Mouse (Mus musculus) heart, postnatal 0 days (tissue): Measurements from ENCODE around the gene Gpr33. TPM values are rescaled to one million over a fixed set of nuclear protein-coding genes. Genes with fewer than 3 reads are reported as not detected.

ENCODE experiments used
- ATAC-seq: fragments of 200-750 bp; cut with Nextera tagmentation; 2 replicates; pipeline ENCODE4 v1.8.0; 2017; ENCODE audit warnings: low read depth, moderate number of reproducible peaks, moderate library complexity; ENCODE audit not compliant: insufficient read depth
- DNase-seq: peaks from one replicate; pipeline ENCODE4 v3.0.0-alpha.2; 2016; ENCODE audit warnings: low spot score
- H3K27ac ChIP-seq: fragments of 300-500 bp; sonication (generic); 2 replicates; pipeline ENCODE4 v1.5.1; 2014; ENCODE audit warnings: low read depth, mild to moderate bottlenecking
- H3K27me3 ChIP-seq: fragments of 300-500 bp; sonication (generic); 2 replicates; pipeline ENCODE4 v1.6.1; 2014; ENCODE audit warnings: low read length, mixed read lengths; ENCODE audit not compliant: control insufficient read depth, insufficient read depth
- H3K36me3 ChIP-seq: fragments of 300-500 bp; sonication (generic); replicated peaks from 2 replicates; pipeline ENCODE4 v1.6.1; 2014; ENCODE audit warnings: low read length, mixed read lengths; ENCODE audit not compliant: control insufficient read depth, insufficient read depth
- H3K4me1 ChIP-seq: fragments of 300-500 bp; sonication (generic); 2 replicates; pipeline ENCODE4 v1.6.1; 2014; ENCODE audit warnings: antibody characterized with exemption; ENCODE audit not compliant: control insufficient read depth, insufficient read depth
- H3K4me2 ChIP-seq: fragments of 300-500 bp; sonication (generic); 2 replicates; pipeline ENCODE4 v1.6.1; 2014; ENCODE audit warnings: low read depth, mild to moderate bottlenecking, low read length, moderate library complexity
- H3K4me3 ChIP-seq: fragments of 300-500 bp; sonication (generic); 2 replicates; pipeline ENCODE4 v1.5.1; 2014; ENCODE audit warnings: low read depth, low read length
- H3K9ac ChIP-seq: fragments of 300-500 bp; sonication (generic); replicated peaks from 2 replicates; pipeline ENCODE4 v1.6.1; 2014; ENCODE audit warnings: low read depth, low read length, mixed read lengths
- H3K9me3 ChIP-seq: fragments of 300-500 bp; sonication (generic); replicated peaks from 2 replicates; pipeline ENCODE4 v1.6.1; 2016; ENCODE audit warnings: low read length; ENCODE audit not compliant: control insufficient read depth
- CTCF ChIP-seq: IDR thresholded peaks from 2 replicates; pipeline ENCODE4 v1.5.1; 2016; ENCODE audit warnings: antibody characterized with exemption, control low read depth, low read depth
- EP300 ChIP-seq: IDR thresholded peaks from 2 replicates; pipeline ENCODE4 v1.6.1; 2016; ENCODE audit warnings: antibody characterized with exemption, low read depth
- WGBS: fragments of 180-500 bp; shearing (Covaris S2); extraction: QIAGEN DNeasy Blood & Tissue Kit; methylation state at CpG from one replicate; pipeline ENCODE4 v1.1.7; 2014; 5-methylcytosine and 5-hydroxymethylcytosine counted together
- polyA plus RNA-seq: library from polyadenylated mRNA; unstranded; fragments of >200 nt; fragmentation: Nextera tagmentation; extraction: Ambion mirVana; gene quantifications from 2 replicates; pipeline ENCODE4 v1.2.1, GENCODE M21; 2015
- total RNA-seq: library from RNA; depleted of rRNA; stranded (reverse); fragments of >200 nt; gene quantifications from 2 replicates; pipeline ENCODE4 v1.2.3, GENCODE M21; 2014; ENCODE audit warnings: low replicate concordance

Gene Gpr33
- total and polyA plus RNA-seq, 2 experiments from 2014 or later = not detected

DNA sequence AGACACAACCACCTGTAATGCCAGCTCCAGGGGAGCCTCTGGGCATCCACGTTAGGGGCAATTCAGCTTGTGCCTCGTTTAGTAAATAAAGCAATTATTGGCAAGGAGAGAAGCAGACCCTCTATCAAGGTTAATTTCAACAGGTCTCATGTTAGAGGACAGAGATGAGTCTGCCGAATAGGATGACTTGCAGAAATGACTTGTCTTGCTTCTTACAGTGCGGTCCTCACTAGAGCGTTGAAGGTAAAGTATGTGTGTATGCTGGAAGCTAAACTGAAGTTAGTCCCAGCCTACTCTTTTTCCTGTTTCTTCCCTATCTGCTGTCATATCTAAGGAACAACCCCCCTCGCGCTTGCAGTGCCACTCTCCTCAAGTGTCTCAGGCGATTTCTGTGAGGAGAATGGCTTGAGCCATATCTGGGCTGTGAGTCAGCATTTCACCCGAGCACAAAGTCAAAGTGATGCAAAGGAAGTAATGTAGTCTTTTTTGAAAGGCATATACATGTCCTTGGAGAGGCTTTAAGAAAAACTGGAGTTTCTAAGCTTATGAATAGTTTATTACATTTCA is 29.4 kb downstream of the Gpr33 start:
- DNase-seq (no peak), ATAC-seq (no peak)
- H3K27me3 ChIP-seq = no peaks in the 10 kb centered on the region
- H3K4me2 ChIP-seq = no peak overlapping the region
- no peak for TF ChIP-seq EP300
- TF ChIP-seq CTCF = no peak
- H3K27ac ChIP-seq = no peak overlapping the region
- H3K9ac ChIP-seq = no peak overlapping the region
- no peaks in the 10 kb centered on the region for H3K9me3 ChIP-seq
- peaks cover 32% of the 10 kb centered on the region for H3K36me3 ChIP-seq
- H3K4me1 ChIP-seq = 0 out of 2 replicates have a peak, but pooled peaks cover 3% of the 10 kb centered on the region
- WGBS = 74% methylated on average over 9 of the region's 9 CpGs
- H3K4me3 ChIP-seq = no peak overlapping the region

DNA sequence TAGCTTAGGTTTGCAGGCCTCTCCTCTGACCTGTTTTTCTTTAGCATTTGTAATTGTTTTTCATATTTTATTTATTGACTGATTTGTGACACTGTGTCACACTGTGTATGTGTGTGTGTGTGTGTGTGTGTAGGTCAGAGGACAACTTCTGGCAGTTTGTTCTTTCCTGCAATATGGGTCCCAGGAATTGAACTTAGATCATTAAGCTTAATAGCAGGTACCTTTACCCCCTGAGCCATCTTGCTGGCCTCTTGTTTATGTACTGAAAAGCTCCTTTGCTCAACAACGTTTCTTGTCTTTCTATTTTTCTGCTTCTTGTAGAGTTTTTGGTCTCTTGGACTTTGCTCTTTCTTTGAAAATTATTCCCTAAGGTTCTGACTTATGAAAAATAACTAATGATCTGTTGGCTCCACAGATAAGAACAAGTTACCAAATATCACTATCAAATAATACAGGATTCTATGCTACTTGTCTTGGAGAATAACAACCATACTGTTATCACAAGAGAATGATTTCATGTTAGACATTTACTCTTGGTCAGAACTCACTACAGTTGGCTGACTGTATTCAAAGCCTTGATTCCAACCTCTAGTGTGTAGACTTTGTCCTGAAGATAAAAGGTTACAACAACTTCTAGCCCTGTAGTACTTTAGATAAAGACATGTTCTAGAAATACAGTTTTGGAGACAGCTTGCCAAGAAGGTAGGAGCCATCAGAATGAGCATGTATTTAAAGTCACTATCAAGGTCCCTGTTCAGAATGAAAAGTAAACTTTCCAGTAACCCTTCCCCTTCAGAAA is 31.9 kb downstream of the Gpr33 start:
- Histone ChIP-seq H3K27me3 (no peaks in the 10 kb centered on the region), H3K36me3 (peaks cover 33% of the 10 kb centered on the region), H3K27ac (no peak overlapping the region), H3K4me1 (0 out of 2 replicates have a peak, but pooled peaks cover 3% of the 10 kb centered on the region), H3K4me3 (no peak overlapping the region), H3K9me3 (no peaks in the 10 kb centered on the region), H3K9ac (no peak overlapping the region), H3K4me2 (no peak overlapping the region)
- WGBS = 79% methylated on average over 1 of the region's 1 CpGs
- no peak for ATAC-seq
- no peak for DNase-seq
- TF ChIP-seq CTCF (no peak), EP300 (no peak)

DNA sequence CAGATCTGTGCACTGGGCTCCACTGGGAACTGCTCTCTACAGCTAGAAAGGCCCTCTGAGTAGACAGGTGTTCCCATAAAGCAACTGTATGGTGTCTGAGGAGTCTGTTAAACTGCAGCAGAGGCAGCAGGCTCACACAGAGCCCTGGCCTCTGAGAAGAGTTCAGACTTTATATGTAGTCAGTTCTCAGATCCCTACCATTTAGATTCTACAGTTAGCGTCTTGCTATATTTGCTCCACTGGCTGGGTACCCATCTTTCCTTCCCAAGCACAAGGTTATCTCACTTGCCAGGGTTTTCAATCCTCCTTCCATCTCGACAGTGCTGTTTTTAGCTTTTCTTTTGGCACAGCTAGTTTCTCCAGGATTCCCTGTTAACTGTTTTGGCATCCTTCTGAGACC is 37.2 kb downstream of the Gpr33 start:
- H3K9ac ChIP-seq = no peak overlapping the region
- H3K36me3 ChIP-seq = peaks cover 5% of the 10 kb centered on the region
- ATAC-seq = no peak
- WGBS = 53% methylated on average over 2 of the region's 2 CpGs
- TF ChIP-seq CTCF (no peak), EP300 (no peak)
- no peaks in the 10 kb centered on the region for H3K9me3 ChIP-seq
- DNase-seq = no peak
- peaks cover 5% of the 10 kb centered on the region; the same call in 1 of the 2 replicates for H3K4me1 ChIP-seq
- no peak overlapping the region for H3K4me3 ChIP-seq
- no peaks in the 10 kb centered on the region for H3K27me3 ChIP-seq
- no peak overlapping the region for H3K27ac ChIP-seq
- H3K4me2 ChIP-seq = no peak overlapping the region

DNA sequence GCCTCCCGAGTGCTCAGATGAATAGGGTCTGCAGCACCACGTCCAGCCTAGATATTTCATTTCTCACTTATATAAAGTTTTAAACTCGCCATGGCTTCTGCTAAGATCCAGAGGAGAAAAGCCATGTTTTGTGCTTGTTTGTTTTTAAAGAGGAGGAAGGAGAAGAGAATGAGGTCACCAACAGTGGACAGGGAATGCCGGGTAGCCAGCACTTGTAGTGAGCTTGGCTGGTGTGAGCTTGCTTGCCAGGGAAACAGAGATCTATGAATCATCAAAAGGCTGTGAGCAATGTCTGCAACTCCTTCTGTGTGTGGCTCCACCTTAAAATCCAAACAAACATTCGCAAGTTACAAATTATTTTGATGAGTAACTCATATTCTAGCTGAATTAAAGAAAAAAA is 39.3 kb downstream of the Gpr33 start:
- Histone ChIP-seq H3K36me3 (peaks cover 2% of the 10 kb centered on the region; the same call in 1 of the 2 replicates), H3K4me2 (no peak overlapping the region), H3K9me3 (no peaks in the 10 kb centered on the region), H3K27me3 (no peaks in the 10 kb centered on the region), H3K27ac (no peak overlapping the region), H3K4me1 (peaks cover 8% of the 10 kb centered on the region; the same call in 1 of the 2 replicates), H3K9ac (no peak overlapping the region), H3K4me3 (no peak overlapping the region)
- DNase-seq = no peak
- TF ChIP-seq EP300 = no peak
- TF ChIP-seq CTCF = no peak
- WGBS = 73% methylated on average over 5 of the region's 5 CpGs
- no peak for ATAC-seq

DNA sequence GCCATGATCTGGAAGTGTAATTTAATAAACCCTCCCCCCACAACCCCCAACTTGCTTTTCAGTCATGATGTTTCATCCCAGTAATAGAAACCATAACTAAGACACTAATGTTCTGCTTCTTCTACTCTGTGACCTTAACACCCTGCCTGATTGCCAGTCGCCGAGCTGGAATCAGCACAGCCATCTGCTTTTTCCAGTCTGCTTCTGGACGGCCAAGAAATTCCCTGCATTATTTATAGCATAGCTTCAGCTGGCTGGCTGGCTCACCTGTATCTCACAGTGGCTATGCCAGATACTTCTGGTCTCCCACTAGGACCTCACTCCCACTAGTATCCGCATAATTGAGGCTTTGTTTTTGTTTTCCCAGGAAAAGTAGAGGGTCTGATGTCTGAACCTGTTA is 42.0 kb downstream of the Gpr33 start:
- Histone ChIP-seq H3K27me3 (no peaks in the 10 kb centered on the region), H3K4me2 (no peak overlapping the region), H3K4me1 (peaks cover 8% of the 10 kb centered on the region; the same call in 1 of the 2 replicates), H3K9ac (no peak overlapping the region), H3K27ac (no peak overlapping the region; the same call in 1 of the 2 replicates), H3K9me3 (no peaks in the 10 kb centered on the region), H3K4me3 (no peak overlapping the region), H3K36me3 (no peaks in the 10 kb centered on the region)
- ATAC-seq (no peak), DNase-seq (no peak)
- WGBS = 24% methylated on average over 4 of the region's 4 CpGs
- TF ChIP-seq EP300 = no peak
- TF ChIP-seq CTCF = no peak
